Mouse (Mus musculus) spleen, postnatal 14 days (tissue): ENCODE data around the gene Lrrc29.

ENCODE experiments used
- DNase-seq, 2 experiments: peaks; one replicate each; pipeline ENCODE4 v3.0.0; 2021 to 2022; ENCODE audit warnings: low spot score in 2 of 2

The Lrrc29 gene

DNA sequence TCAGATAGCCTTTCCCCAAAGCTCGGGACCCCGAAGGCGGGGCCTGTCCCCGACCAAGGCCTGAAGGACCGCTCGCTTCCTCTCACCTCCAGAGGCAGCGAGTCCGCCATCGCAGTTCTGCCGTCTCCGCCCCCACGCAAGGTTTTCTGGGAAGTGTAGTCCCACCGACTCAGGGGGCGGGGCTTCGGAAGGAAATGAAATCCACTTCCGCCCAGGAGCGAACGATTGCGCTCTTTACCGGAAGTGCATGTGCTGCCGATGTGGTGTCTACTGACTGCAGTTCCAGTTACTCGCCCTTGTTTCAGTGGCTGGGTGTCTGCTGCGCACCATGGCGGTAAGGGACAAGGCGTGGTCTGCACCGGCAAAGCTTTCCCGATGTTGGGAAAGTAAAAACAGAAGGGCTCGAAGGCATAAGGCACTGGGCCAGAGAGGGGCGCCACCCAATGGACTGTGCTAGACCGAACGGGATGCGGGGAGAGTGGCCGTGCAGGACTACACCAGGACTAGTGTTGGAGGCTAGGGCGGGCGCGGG is at the start of gene Lrrc29, which contains the start of gene Tmem208:
TSS of gene Lrrc29 (minus strand) at position 138 of the 532 bp plus-strand sequence.
TSS of gene Tmem208 (plus strand) at position 214 of the 532 bp plus-strand sequence.
- peak; percentile 96 to 99 for DNase-seq

GRCm38 (mm10) chr8:105374513-105374966 is 48.5 kb upstream of the Lrrc29 start:
- no peak for DNase-seq

DNA sequence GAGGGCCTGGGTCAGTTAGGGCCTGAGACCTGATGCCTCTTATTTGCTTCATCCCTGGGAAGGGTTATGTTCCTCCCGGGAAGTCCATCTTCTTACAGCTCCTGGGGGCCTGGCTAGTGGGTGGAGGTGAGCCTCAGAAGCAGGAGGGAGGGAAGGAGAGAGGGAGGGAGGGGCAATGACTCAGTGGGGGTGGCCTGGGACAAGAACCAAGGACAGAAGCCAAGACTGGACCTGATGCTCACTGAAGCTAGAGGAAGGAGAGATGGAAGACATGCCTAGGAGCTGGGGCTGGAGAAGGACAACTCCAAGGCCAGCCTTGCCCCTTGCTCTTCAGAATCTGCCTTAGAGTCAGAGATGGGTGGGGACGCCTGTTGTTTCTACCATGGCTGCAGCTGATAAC is 47.0 kb upstream of the Lrrc29 start, which contains the start of gene Plekhg4:
TSS of gene Plekhg4 (plus strand) at position 243 of the 400 bp plus-strand sequence.
- no peak for DNase-seq

- DNase-seq, result no peak
Observed at GRCm38 (mm10) chr8:105372473-105372872, 46.4 kb upstream of the Lrrc29 start.

DNA sequence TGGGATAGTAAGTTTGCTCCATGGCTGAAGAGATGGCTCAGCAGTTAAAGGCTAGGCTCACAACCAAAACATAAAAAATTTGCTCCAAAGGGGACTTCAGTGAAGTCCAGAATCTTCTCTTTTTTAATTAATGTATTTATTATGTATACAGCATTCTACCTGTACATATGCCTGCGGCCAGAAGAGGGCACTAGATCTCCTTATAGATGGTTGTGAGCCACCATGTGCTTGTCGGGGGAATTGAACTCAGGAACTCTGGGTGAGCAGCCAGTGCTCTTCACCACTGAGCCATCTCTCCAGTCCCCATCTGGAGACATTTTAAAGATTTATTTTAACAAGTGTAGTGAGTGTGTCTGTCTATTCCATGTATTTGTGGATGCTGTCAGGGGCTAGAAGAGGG is 41.0 kb upstream of the Lrrc29 start:
- no peak for DNase-seq

- no peak for DNase-seq
Observed at GRCm38 (mm10) chr8:105361751-105362702, 35.9 kb upstream of the Lrrc29 start.

DNA sequence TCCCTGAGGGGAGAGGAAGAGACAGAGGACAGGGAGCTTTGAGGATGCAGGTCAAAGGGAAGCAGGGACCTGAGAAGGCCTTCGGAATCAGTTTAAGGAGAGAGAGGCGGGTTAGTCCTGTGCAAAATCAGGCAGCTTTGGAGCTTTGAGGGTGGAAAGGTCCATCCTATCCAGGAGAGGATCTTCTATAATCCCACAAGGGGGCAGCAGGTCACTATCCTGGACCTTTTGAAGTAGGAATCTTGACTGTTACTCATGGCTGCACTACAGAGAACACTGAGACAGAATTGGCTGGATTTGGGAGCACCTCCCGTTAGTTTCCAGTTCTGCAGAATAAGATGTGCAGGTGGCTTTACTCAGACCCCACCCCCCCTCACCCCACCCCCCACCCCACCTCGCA is 33.6 kb upstream of the Lrrc29 start:
- DNase-seq, result no peak

DNA sequence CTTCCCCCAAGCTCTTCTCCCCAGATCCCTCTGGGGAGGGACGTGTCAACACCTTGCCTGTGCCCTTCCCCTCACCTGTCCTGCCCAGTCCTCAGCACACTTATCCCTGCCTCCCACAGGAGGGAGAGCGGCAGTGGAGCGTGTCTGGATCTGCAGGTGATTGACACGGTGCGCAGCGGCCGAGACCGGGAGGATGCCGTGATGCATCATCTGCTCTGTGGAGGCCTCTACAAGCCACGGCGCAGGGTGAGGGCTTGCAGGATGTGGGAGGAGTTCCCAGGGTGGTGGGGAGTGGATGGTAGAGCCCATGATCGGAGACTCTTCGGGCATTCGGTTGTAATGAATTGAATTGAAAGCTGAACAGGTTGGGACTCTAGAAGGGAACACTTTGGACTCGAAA is 33.1 kb upstream of the Lrrc29 start:
- DNase-seq, result no peak

DNA sequence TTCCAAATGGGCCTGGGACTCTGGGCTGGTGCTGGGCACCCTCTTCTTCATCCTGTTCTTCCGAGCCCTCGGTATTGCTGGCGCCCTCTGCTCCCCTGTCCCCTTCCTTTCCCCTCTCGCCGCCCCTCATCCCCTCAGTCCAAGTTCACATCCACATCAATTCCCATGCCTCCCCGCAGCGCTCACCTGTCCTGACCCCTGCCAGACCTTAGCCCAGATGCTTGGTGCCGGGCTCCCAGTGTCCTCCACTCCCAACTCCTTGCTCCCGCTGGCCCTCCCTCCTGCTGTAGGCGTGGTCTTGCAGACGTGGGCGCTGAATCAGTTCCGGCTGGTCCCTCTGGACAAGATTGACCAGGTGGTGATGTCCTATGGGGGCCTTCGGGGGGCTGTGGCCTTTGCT is 30.6 kb upstream of the Lrrc29 start:
- no peak for DNase-seq

- DNase-seq, result no peak
Observed at GRCm38 (mm10) chr8:105355179-105356024, 29.3 kb upstream of the Lrrc29 start.

DNA sequence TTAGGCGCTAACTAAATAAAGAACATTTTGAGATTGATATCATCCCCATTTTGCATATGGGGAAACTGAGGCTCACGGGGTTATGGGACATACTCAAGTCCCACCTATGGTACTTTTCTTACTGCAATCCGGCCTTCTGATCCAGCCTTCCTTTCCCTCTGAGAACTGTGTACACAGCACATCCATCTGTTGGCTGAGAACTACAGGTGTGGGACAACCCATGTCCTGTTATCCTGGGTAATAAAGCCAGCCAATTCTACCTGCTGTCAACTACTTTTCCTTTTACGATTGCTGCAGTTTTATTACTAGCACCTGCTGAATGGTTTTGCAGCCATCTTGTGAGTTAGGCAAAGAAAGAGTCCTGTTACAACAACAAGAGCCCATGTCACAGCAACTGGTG is 28.5 kb upstream of the Lrrc29 start:
- no peak for DNase-seq

GRCm38 (mm10) chr8:105353583-105354135 is 27.6 kb upstream of the Lrrc29 start:
- DNase-seq, result no peak

GRCm38 (mm10) chr8:105350186-105350585 is 24.1 kb upstream of the Lrrc29 start:
- no peak for DNase-seq

GRCm38 (mm10) chr8:105349096-105349771 is 23.2 kb upstream of the Lrrc29 start:
- DNase-seq, result no peak

DNA sequence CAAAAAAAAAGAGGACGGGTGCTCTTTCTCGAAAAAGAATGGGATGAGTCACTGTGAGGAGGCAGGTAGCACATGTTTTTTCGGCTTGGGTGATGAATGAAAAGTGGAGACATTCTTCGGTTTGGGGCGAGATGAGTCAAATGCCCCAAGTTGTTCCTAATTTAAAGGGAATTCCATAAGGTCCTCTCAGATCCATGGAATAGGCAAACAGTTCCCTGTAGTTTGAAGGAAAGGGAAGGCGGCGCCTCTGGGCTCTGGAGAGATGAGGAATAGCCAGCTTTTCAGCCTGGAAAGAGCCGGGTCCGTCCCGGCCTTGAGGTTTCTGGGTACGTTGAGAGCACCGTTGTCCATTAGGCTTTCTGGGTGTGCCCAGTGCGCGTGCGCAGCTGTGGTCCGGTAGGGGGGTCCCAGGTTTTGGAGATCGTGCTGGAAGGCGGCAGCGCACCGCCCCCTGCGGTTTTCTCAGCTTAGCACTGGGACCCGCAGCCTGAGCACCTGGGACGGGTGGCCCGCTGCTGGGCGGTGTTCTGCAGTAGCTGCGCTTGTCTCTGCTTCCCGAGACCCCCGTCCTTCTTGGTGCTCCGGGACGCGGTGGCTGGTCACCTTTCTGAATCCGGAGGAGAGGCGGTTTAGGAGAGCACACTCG is 22.5 kb upstream of the Lrrc29 start, which contains the start of gene Slc9a5:
TSS of gene Slc9a5 (plus strand) at position 394 of the 646 bp plus-strand sequence.
- no peak for DNase-seq

GRCm38 (mm10) chr8:105347428-105348221 is 21.5 kb upstream of the Lrrc29 start, which contains the start of gene Fhod1:
TSS of gene Fhod1 (minus strand) at chr8:105347953.
- DNase-seq, result peak; percentile 81 to 84

GRCm38 (mm10) chr8:105346611-105347427 is 20.7 kb upstream of the Lrrc29 start:
- DNase-seq, result no peak
